Mouse (Mus musculus) ovary, adult 18-20 months (tissue): ENCODE data around the gene Ube2r2.

Experiments
- DNase-seq: peaks from one replicate; pipeline ENCODE4 v3.0.0; 2022; ENCODE audit warnings: low spot score, mixed read lengths

Gene Ube2r2

DNA sequence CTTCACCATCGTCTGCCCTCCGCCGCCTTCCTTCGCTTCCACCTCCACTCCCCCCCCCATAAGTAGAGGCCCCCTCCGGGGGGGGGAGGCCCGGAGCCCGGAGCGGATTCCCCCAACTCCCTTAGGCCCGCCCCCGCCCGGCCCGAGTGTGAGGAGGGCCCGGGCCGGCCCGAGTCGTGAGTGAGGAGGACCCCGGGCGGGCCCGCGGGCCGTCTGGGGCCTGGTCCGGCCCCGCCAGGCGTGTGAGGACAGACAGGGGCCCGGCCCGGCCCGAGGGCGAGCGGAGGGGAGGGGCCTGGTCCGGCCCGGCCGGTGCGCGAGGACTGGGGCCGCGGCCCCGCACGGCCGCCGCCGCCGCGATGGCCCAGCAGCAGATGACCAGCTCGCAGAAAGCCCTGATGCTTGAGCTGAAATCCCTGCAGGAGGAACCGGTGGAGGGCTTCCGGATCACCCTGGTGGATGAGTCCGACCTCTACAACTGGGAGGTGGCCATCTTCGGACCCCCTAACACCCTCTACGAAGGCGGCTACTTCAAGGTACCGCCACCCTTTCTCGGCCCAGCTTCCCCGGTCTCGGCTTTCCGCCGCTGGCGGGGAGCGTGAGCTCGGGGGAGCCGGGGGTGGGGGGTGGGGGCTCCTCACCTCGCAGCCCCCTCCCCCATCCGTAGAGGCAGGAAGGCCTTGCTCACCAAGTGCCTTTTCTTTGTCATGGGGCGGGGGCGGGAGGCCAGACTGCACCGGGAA lies at the start of gene Ube2r2:
Gene Ube2r2, plus strand, starts transcription at position 33 of the 743 bp plus-strand sequence.
- DNase-seq = peak; percentile 57

DNA sequence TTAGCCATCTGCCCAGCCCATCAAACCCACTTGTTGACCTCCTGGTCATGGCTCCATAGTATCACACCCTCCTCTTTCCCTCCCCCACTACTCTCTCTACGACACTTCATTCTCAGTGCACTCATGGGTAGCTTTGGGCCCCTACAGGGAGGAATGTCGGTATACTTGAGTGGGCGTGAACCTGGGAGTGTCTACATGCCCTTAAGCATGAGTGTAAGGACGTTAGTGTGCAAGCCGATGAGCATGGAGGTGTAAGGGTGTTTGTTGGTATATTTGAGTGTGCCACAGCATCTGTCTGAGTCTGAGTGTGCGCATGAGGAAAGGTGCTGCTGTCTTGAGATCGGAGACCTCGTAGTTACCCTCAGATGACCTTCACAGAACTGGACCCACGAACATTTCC lies 48.6 kb upstream of the Ube2r2 start:
- DNase-seq = no peak

DNA sequence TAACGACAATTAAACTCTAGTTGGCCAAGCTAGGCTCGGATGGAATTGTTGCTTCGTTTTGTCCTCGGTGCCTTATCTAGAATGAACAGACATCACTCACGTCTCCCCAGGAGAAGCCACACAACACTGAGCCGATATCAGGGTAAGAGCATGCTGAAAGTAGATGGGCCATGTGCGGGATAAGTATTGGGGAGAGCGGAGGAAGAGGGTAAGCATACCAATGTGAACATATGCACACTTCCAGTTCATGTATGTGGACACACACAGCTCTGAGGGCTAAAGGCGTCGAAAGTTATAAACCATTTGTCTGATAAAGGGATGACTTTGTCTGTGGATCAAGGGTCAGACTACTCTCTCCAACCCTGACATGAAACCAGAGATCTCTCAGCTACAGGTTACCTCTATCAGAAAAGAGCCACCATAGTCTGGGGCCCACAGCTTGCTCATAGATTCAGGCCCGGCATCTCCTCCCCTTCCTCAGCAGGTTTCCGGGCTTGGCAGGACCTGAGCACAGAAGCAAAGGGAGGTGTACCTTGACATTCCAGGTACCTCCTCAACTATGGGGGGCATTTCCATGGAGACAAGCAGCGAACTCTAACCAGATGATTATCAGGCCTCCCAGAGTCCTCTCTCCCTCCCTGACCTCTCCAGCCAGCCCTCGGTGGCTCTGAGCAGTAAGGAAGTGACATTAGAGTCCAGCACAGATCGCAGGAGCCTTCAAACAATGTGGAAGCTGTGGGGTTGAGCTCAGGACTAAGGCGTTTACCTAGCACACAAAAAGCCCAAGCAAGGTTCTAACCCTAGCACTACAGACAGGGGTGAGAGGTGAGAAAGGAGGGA lies 47.9 kb upstream of the Ube2r2 start:
- no peak for DNase-seq

DNA sequence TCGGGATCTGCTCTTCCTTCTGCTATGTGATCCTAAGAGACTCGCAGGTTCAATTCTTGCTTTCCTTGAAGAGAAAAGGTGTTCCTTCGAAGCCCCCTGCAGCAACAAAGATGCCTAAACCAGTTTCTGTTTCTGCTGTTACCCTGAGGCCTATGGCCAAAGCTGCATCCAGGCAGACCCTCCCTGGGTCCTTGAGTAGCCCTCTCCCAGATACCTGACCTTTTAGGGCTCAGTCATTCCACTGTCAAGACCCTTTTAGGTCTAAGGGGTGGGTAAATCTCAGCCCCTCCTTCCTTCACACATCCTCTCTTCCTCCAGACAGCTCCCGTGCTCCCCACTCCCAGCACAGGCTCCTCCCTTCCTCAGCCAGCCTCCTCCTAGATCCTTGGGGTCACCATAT lies 46.4 kb upstream of the Ube2r2 start:
- no peak for DNase-seq

DNA sequence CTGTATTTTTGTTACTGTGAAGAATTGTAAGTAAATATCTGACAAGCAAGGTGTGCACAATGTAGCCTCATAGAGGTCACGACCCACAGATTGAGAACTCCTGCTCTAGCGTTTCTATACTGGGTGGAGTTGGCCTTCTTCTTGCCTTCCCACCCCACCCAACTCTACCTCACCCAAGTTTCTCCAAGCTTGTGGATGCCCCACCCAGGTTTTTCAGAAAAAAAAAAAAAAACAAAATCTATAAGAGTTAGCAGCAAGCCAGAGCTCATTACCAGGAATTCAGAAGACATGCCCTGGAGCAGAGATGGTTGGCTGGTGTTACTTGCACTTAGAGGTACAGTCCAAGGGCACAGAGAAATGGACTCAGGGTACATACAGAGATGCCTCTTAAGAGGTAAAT lies 45.8 kb upstream of the Ube2r2 start:
- no peak for DNase-seq

GRCm38 (mm10) chr4:41091391-41091790 lies 44.2 kb upstream of the Ube2r2 start:
- no peak for DNase-seq

DNA sequence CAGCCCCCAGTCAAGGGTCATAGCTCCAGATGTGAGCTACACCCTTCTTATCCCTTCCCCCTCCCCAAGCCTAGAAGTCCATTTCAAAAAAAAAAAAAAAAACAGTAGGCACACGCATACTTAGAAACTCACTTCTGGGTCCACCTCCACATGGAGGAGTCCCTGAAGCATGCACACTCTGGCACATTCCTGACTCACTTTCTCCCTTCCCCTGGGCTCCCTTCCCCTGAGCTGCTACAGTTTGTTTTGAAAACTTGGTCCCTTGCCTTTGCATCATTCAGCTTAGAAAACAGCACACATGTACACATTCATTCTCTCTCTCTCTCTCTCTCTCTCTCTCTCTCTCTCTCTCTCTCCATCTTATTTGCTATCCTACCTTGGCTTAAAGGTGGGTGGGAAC lies 42.6 kb upstream of the Ube2r2 start:
- DNase-seq = no peak

- no peak for DNase-seq
These were observed 41.2 kb upstream of the Ube2r2 start for GRCm38 (mm10) chr4:41094361-41094760.

DNA sequence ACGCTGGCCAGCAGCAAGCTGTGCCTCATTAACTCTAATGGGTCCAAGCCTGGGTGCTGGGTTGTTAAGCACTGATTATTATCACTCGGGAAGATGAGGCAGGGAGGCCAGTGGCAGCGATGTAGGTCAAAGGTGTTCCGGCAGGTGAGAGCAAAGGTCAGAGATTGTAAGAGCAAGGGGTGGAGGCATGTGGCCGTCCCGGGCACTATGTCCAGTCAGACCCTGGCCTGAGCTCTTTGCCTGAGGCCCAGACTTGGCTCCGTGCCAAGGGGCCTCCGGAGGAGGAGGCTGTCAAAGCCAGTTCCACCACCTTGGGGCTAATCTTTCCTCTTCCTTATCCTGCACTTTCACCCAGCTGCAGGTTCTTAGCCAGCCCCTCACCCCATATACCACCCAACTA lies 39.4 kb upstream of the Ube2r2 start:
- no peak for DNase-seq

DNA sequence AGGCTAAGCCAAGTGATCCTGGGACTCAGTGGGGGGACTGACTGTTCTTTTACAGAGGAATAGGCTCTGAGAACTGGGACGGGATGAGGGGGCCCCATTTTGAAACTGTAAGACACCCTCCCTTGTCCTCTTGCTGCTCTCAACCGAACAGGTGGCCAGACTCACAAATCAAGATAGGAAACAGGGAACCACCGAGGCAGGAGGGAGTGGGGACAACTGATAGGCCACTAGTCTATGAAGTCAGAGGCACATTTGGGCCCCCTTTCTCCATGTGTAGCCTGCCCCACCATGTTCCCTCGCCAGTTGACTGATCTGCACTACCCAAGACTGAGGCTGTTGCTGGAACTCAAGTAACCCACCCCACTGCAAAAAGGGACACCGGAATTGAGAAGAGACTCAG lies 38.7 kb upstream of the Ube2r2 start:
- DNase-seq = no peak

DNA sequence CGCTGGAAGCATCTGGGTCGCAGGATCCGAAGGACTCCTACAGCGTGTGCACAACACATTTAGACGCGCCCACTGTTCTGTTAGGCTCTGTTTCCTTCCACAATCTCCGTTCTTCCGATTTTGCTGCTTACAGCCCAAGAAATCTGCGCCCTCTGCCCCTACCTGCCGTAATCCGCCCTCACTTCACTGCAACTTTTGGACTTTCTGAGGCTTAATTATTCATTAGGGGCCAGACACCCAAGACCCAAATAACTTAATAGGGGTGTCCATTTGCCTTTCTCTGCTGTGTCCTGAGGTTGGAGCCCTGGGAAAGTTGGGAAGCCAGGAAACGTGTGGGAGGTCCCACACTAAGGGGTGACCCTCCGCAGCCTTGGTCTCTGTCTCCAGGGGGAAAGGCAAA lies 38.2 kb upstream of the Ube2r2 start:
- no peak for DNase-seq

- DNase-seq = peak; percentile 23
These were observed 37.5 kb upstream of the Ube2r2 start, which contains the start of gene Aqp3 for GRCm38 (mm10) chr4:41097871-41098576. Aqp3 (minus strand) TSS chr4:41098183.

- no peak for DNase-seq
These were observed 37.0 kb upstream of the Ube2r2 start for GRCm38 (mm10) chr4:41098577-41098951.

DNA sequence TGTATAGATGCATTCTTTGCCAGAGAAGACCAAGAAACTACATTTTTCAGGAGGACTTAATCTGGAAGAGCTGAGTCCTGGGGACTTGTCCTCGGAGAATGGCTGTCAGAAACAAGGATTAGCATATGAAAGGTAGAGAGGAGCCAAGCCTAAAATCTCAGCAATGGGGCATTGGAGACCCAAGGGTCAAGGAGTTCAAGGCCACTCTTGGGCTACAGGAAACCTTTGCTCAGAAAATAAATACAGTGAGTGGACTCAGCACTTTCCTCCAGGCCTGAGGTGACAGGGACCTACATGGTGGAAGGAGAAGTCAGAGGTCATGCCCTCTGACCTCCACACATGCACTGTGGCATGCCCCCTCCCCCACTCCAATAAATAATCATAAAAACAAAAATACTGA lies 34.6 kb upstream of the Ube2r2 start:
- no peak for DNase-seq

- no peak for DNase-seq
These were observed 32.6 kb upstream of the Ube2r2 start for GRCm38 (mm10) chr4:41102901-41103300.

GRCm38 (mm10) chr4:41107440-41107839 lies 28.1 kb upstream of the Ube2r2 start:
- DNase-seq = no peak

DNA sequence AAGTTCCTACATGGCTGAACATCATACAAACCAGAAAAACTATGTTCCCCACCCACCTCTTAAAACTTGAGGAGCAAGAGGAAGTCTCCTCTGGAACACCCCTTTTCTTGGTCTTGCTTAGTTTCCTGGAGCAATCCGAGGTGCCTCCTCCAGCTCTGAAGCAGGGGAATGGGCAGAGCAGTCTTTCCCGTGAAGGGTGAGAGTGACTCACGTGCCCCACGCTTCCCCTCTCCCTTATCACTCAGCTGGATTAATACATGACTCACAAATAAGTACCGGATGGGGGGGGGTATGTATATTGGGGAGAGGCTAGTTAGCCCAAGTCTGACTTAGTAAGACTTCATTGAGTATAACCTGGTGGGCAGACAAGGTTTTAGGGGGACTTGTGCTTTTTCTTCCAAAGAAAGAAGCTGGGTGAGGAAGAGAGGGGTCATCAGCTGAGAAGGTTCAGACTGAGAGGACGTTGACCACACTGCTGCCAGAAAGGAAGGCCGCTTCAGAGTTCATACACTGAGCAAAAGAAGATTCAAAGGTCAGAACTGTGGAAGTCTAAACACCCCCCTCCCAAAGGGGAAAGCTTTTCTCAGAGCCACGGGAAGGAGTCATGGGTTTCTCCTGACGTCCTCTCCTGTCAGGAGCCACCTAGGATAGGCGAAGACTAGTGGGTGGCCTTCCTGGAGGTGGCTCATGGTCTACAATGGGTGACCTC lies 26.7 kb upstream of the Ube2r2 start:
- DNase-seq = no peak

DNA sequence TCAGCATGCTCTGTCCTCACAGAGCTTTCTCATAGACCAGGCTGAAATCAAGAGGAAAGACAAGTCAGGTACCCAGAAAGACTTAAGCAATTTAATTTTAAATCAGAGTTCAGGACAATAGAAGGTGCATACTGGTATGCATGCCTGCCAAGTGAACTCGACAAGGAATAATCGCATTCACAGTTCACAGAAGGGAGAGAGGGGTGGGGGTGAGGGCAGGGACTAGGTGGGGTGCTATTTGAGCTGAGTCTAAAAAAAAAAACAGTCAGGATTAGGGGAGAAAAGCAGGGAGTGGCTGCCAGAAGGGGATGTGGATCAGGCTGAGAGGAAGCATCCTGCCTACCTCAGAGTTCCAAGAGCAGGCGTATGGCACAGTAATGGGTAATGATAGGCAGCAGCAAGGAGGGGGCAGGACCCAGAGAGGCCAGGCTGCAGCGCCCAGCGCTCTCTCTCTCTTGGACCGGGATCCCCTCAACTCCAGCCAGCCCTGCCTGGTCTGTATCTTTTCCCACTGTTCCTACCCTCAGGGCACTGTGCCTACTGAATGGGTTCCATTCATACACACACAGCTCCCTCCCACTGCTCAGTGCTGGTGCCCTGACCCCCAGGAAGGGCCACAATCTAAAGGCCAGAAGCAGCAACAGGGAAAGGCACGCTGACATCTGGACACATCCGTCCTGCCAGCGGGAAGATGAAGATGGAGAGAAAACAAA lies 21.0 kb upstream of the Ube2r2 start:
- no peak for DNase-seq

DNA sequence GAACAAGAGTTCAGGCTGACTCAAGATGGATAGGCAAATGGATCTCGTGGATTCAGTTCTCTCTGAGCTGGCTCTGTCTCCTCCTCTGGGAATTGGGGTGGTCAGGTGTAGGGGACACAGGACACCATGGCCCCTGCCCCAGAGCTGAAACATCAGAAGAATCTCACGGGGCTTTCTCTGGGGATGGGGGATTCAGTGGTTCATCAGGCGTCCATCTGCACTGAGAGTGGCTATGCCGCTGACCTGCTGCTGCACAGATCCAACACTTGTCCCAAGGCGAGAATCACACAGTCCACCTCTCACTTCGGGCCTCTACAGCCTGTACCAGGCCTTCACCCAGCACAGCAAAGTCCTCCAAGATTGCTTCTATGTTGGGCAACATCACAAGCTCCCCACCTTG lies 20.5 kb upstream of the Ube2r2 start:
- no peak for DNase-seq

DNA sequence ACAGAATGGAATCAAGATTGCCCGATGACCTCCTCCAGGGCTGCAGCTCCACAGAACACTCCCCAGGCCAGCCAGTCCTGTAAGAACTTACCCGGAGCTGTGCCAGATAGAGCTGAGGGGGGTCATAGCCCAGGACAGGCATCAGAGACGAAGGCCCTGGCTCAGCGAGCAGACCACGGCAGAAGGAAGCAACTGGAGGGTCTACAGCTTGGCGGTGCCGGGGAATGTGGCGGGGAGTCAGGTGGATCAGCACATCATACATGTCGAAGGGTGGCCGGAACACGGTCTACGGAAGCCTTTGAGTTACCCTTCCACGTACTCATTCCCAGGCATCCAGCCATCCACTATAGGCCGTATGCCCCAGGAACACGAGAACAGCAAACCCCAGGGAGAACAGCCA lies 19.8 kb upstream of the Ube2r2 start:
- DNase-seq = no peak

DNA sequence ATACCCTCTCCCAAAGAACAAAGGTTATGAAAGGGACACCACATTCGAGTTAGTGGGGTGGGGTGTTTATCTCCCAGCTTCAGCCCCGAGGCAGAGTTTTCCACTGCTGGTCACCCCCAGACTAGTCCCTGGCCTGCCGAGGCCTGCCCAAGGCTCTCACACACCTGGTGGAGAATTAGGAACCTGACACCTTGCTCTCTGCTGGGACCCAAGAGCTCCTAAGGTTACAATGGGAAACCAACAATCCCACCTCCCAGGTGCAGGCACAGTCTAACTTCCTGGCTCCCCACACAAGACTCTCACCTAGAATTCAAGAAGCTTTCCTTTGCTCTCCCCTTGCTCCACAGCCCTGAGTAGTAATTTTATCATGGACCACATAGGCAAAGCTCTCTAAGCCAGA lies 18.7 kb upstream of the Ube2r2 start:
- no peak for DNase-seq
